Comparison of ENCODE assay signal across 22 mouse cellular contexts in the genomic region with DNA sequence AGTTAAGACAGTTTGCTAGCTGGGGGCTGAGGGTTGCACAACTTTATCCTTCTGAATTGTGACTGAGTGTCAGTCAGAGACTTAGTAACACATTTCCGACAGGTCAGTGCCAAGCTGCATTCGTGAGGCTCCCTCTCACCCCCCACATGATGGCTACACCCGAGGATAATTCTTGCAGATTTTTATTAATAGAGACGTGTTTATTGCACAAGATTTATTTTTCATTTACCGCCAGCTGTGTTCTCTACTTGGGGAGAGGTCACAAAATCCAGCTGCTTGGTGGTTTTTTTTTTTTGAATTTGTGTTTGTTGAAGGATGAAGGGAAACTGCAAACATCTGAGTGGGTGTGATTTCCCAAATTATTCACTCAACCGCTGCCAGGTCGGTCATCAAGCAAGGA.
"Had no signal": no experiment of that assay in that cellular context is flagged by ENCODE, and none has a peak within 500 bp of the region (broad histone marks: within the 10 kb centered on the region; RNA-seq: fewer than 3 reads in every experiment).

No protein-coding gene starts in this region.

- H3K4me1 ChIP-seq: heart, embryonic 13.5 days; heart, embryonic 15.5 days; hindbrain, embryonic 13.5 days; hindbrain, embryonic 15.5 days; limb, embryonic 13.5 days had no signal

- H3K4me2 ChIP-seq: heart, embryonic 11.5 days; heart, embryonic 13.5 days; heart, embryonic 15.5 days; hindbrain, embryonic 13.5 days; hindbrain, embryonic 15.5 days; limb, embryonic 13.5 days; limb, embryonic 15.5 days had no signal

- H3K9me3 ChIP-seq: heart, embryonic 15.5 days; hindbrain, embryonic 13.5 days; hindbrain, embryonic 15.5 days; limb, embryonic 13.5 days; limb, embryonic 15.5 days had no signal

- DNase-seq: gastrocnemius, postnatal 14 days; gastrocnemius, postnatal 36 days; heart, adult 11 months; heart, adult 2 months; heart, postnatal 14 days; heart, postnatal 36 days; kidney, adult 11 months; kidney, adult 8-10 months; kidney, postnatal 14 days; kidney, postnatal 36 days; layer of hippocampus, adult 9-11 months; layer of hippocampus, postnatal 36 days; left cerebral cortex, postnatal 4 days had no signal

- H3K27ac ChIP-seq: heart, adult 2 months; heart, embryonic 13.5 days; heart, embryonic 15.5 days; hindbrain, embryonic 13.5 days; hindbrain, embryonic 15.5 days; hindbrain, postnatal 0 days; limb, embryonic 13.5 days; limb, embryonic 15.5 days had no signal

- ATAC-seq: hindbrain, postnatal 0 days; intestine, embryonic 16.5 days had no signal

- H3K9ac ChIP-seq: heart, embryonic 13.5 days; heart, embryonic 15.5 days; hindbrain, embryonic 13.5 days; hindbrain, embryonic 15.5 days; limb, embryonic 13.5 days; limb, embryonic 15.5 days had no signal

- H3K27me3 ChIP-seq: heart, embryonic 13.5 days; heart, embryonic 15.5 days; hindbrain, embryonic 13.5 days; hindbrain, embryonic 15.5 days; limb, embryonic 13.5 days; limb, embryonic 15.5 days had no signal

- H3K4me3 ChIP-seq: heart, adult 2 months; heart, embryonic 13.5 days; heart, embryonic 15.5 days; hindbrain, embryonic 13.5 days; hindbrain, embryonic 15.5 days; limb, embryonic 13.5 days; limb, embryonic 15.5 days had no signal
